Mouse (Mus musculus): ENCODE measurements at regions not wholly inside any gene's neighbourhood (a gene's known extent, or its start where the extent isn't known, plus 50 kb on each side); places are given as distances from the start of the nearest gene placed in this dataset.

- ATAC-seq (replicated peaks; ENCODE audit: low FRiP score, poor library complexity, severe bottlenecking): no peak
These were observed 147.9 kb downstream of the Chst1 start for GRCm38 (mm10) chr2:92747406-92747805.

- no peak for ATAC-seq (replicated peaks; ENCODE audit: low FRiP score, poor library complexity, severe bottlenecking)
These were observed 150.6 kb downstream of the Chst1 start for GRCm38 (mm10) chr2:92750116-92750515.

- no peak for ATAC-seq (replicated peaks; ENCODE audit: low FRiP score, poor library complexity, severe bottlenecking)
These were observed 151.2 kb downstream of the Chst1 start for GRCm38 (mm10) chr2:92750672-92751071.

GRCm38 (mm10) chr2:92751256-92751655 is 151.7 kb downstream of the Chst1 start:
- ATAC-seq (replicated peaks; ENCODE audit: low FRiP score, poor library complexity, severe bottlenecking): no peak

GRCm38 (mm10) chr2:92752156-92752555 is 152.6 kb downstream of the Chst1 start:
- no peak for ATAC-seq (replicated peaks; ENCODE audit: low FRiP score, poor library complexity, severe bottlenecking)

GRCm38 (mm10) chr2:92752794-92753193 is 153.3 kb downstream of the Chst1 start:
- ATAC-seq (replicated peaks; ENCODE audit: low FRiP score, poor library complexity, severe bottlenecking): no peak

GRCm38 (mm10) chr2:92754505-92755280 is 155.2 kb downstream of the Chst1 start:
- ATAC-seq (replicated peaks; ENCODE audit: low FRiP score, poor library complexity, severe bottlenecking): no peak

GRCm38 (mm10) chr2:92756491-92756890 is 157.0 kb downstream of the Chst1 start:
- ATAC-seq (replicated peaks; ENCODE audit: low FRiP score, poor library complexity, severe bottlenecking): no peak

- no peak for ATAC-seq (replicated peaks; ENCODE audit: low FRiP score, poor library complexity, severe bottlenecking)
These were observed 156.1 kb upstream of the Syt13 start for GRCm38 (mm10) chr2:92758775-92759174.

GRCm38 (mm10) chr2:92763881-92764635 is 150.8 kb upstream of the Syt13 start:
- ATAC-seq (replicated peaks; ENCODE audit: low FRiP score, poor library complexity, severe bottlenecking): 0 out of 2 replicates have a peak, but pooled peaks have one; percentile 30

- ATAC-seq (replicated peaks; ENCODE audit: low FRiP score, poor library complexity, severe bottlenecking): no peak
These were observed 147.4 kb upstream of the Syt13 start for GRCm38 (mm10) chr2:92767476-92768005.

- no peak for ATAC-seq (replicated peaks; ENCODE audit: low FRiP score, poor library complexity, severe bottlenecking)
These were observed 146.8 kb upstream of the Syt13 start for GRCm38 (mm10) chr2:92768088-92768487.

- ATAC-seq (replicated peaks; ENCODE audit: low FRiP score, poor library complexity, severe bottlenecking): no peak
These were observed 145.8 kb upstream of the Syt13 start for GRCm38 (mm10) chr2:92769061-92769460.

GRCm38 (mm10) chr2:92770098-92770497 is 144.8 kb upstream of the Syt13 start:
- ATAC-seq (replicated peaks; ENCODE audit: low FRiP score, poor library complexity, severe bottlenecking): no peak

- no peak for ATAC-seq (replicated peaks; ENCODE audit: low FRiP score, poor library complexity, severe bottlenecking)
These were observed 142.3 kb upstream of the Syt13 start for GRCm38 (mm10) chr2:92772623-92773022.

- ATAC-seq (replicated peaks; ENCODE audit: low FRiP score, poor library complexity, severe bottlenecking): no peak
These were observed 138.4 kb upstream of the Syt13 start for GRCm38 (mm10) chr2:92776497-92776896.

- ATAC-seq (replicated peaks; ENCODE audit: low FRiP score, poor library complexity, severe bottlenecking): no peak
These were observed 135.8 kb upstream of the Syt13 start for GRCm38 (mm10) chr2:92779101-92779500.

- ATAC-seq (replicated peaks; ENCODE audit: low FRiP score, poor library complexity, severe bottlenecking): no peak
These were observed 134.9 kb upstream of the Syt13 start for GRCm38 (mm10) chr2:92780021-92780420.

- no peak for ATAC-seq (replicated peaks; ENCODE audit: low FRiP score, poor library complexity, severe bottlenecking)
These were observed 133.4 kb upstream of the Syt13 start for GRCm38 (mm10) chr2:92781451-92781850.

GRCm38 (mm10) chr2:92782621-92783020 is 132.3 kb upstream of the Syt13 start:
- ATAC-seq (replicated peaks; ENCODE audit: low FRiP score, poor library complexity, severe bottlenecking): no peak

- ATAC-seq (replicated peaks; ENCODE audit: low FRiP score, poor library complexity, severe bottlenecking): no peak
These were observed 130.0 kb upstream of the Syt13 start for GRCm38 (mm10) chr2:92784916-92785315.
